Mouse (Mus musculus) yolk sac, embryonic 10.5 days (tissue): ENCODE data around the gene Pitpnm3.

Source experiments
- DNase-seq: peaks from one replicate; pipeline ENCODE4 v3.0.0-alpha.2; 2017; ENCODE audit warnings: low spot score

Gene Pitpnm3

GRCm38 (mm10) chr11:72050168-72050894 lies 85.2 kb downstream of the Pitpnm3 start:
- no peak for DNase-seq

GRCm38 (mm10) chr11:72049171-72049759 lies 86.3 kb downstream of the Pitpnm3 start:
- no peak for DNase-seq

GRCm38 (mm10) chr11:72048730-72049129 lies 86.8 kb downstream of the Pitpnm3 start:
- no peak for DNase-seq

- DNase-seq, result no peak
These were observed 91.3 kb downstream of the Pitpnm3 start for GRCm38 (mm10) chr11:72044231-72044630.

GRCm38 (mm10) chr11:72042631-72043030 lies 92.9 kb downstream of the Pitpnm3 start:
- no peak for DNase-seq

GRCm38 (mm10) chr11:72041768-72042607 lies 93.6 kb downstream of the Pitpnm3 start, which contains the start of gene Pimreg:
Gene Pimreg (plus strand): TSS chr11:72042032.
- peak; percentile 92 for DNase-seq

GRCm38 (mm10) chr11:72041290-72041767 lies 94.2 kb downstream of the Pitpnm3 start:
- DNase-seq, result no peak

- DNase-seq, result no peak
These were observed 95.8 kb downstream of the Pitpnm3 start for GRCm38 (mm10) chr11:72039599-72040386.

- peak; percentile 14 for DNase-seq
These were observed 97.6 kb downstream of the Pitpnm3 start for GRCm38 (mm10) chr11:72037996-72038395.

GRCm38 (mm10) chr11:72037409-72037808 lies 98.2 kb downstream of the Pitpnm3 start, which contains the start of gene Aipl1:
Gene Aipl1 (minus strand): TSS chr11:72037509.
- DNase-seq, result no peak

GRCm38 (mm10) chr11:72032589-72032988 lies 103.0 kb downstream of the Pitpnm3 start:
- DNase-seq, result no peak

- DNase-seq, result no peak
These were observed 103.5 kb downstream of the Pitpnm3 start for GRCm38 (mm10) chr11:72032091-72032490.

- no peak for DNase-seq
These were observed 104.2 kb downstream of the Pitpnm3 start for GRCm38 (mm10) chr11:72031353-72031752.

GRCm38 (mm10) chr11:72029143-72029542 lies 106.4 kb downstream of the Pitpnm3 start:
- DNase-seq, result no peak

- DNase-seq, result no peak
These were observed 107.7 kb downstream of the Pitpnm3 start for GRCm38 (mm10) chr11:72027836-72028235.

- no peak for DNase-seq
These were observed 109.1 kb downstream of the Pitpnm3 start for GRCm38 (mm10) chr11:72026516-72026915.

GRCm38 (mm10) chr11:72025843-72026242 lies 109.7 kb downstream of the Pitpnm3 start:
- no peak for DNase-seq

GRCm38 (mm10) chr11:72024193-72024781 lies 111.3 kb downstream of the Pitpnm3 start:
- peak; percentile 36 for DNase-seq

- no peak for DNase-seq
These were observed 112.0 kb downstream of the Pitpnm3 start for GRCm38 (mm10) chr11:72023581-72023980.

GRCm38 (mm10) chr11:72022827-72023226 lies 112.8 kb downstream of the Pitpnm3 start:
- DNase-seq, result no peak

- DNase-seq, result no peak
These were observed 114.6 kb downstream of the Pitpnm3 start for GRCm38 (mm10) chr11:72021015-72021414.
